ENCODE assay signal across 7 mouse cellular contexts in the genomic region with DNA sequence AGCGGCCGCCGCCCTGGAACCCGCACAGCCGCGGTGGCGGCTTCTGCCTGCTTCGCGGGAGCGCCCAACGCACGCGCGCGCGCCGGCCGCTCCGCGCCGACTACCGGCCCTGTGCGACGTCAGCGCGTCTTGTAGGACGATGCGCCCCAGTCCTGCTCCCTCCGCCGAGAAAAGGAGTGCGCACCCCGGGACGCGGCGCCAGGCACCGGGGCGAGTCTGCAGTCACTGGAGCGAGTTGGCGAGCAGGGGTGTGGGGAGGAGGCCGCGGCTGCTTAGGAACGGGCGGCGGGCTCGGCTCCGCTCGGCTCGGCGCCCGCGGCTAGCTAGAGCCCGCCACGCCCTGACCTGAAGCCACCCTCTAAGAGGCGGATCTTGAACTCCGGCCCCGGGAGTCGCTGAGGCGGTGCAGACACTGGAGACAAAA. TPM values are rescaled to one million over a fixed set of nuclear protein-coding genes. Genes with fewer than 3 reads are reported as not detected.
DNase-seq lines count a peak whose midpoint lies in the region; ATAC-seq and TF ChIP-seq lines count a peak whose summit lies in the region.

Gene Ulk2 (minus strand): TSS at position 86 of the 424 bp plus-strand sequence.

- peaks cover 3% of the 10 kb centered on the region; the same call in 1 of the 2 replicates for H3K36me3 ChIP-seq in embryonic facial prominence, embryonic 10.5 days (replicated peaks)
- H3K36me3 ChIP-seq in limb, embryonic 10.5 days = peaks cover 4% of the 10 kb centered on the region; the same call in 1 of the 2 replicates
- H3K36me3 ChIP-seq in midbrain, embryonic 13.5 days = 0 out of 2 replicates have a peak, but pooled peaks cover 3% of the 10 kb centered on the region
- H3K36me3 ChIP-seq in spleen, adult 2 months (ENCODE audit: control insufficient read depth, insufficient read depth, low read length) = no peaks in the 10 kb centered on the region

- WGBS in embryonic facial prominence, embryonic 10.5 days = under 1% methylated on average over 58 of the region's 58 CpGs
- WGBS in limb, embryonic 10.5 days = under 1% methylated on average over 58 of the region's 58 CpGs
- WGBS in midbrain, embryonic 13.5 days = under 1% methylated on average over 49 of the region's 58 CpGs
- under 1% methylated on average over 58 of the region's 58 CpGs for WGBS in spleen, adult 2 months

- peak within 1 kb of the TSS; percentile 96 for H3K27ac ChIP-seq in embryonic facial prominence, embryonic 10.5 days (replicated peaks)
- H3K27ac ChIP-seq in limb, embryonic 10.5 days = peak within 1 kb of the TSS; percentile 97
- H3K27ac ChIP-seq in midbrain, embryonic 13.5 days = peak within 1 kb of the TSS; percentile 95
- H3K27ac ChIP-seq in spleen, adult 2 months (ENCODE audit: insufficient read depth, low read length) = peak within 1 kb of the TSS; percentile 92

- peak; percentile 94 for DNase-seq in adrenal gland, postnatal 14 days
- DNase-seq in embryonic facial prominence, embryonic 10.5 days (ENCODE audit: low spot score) = peak; percentile 91
- DNase-seq in kidney, adult 11 months = peak; percentile 89
- DNase-seq in limb, embryonic 10.5 days (ENCODE audit: low spot score) = peak; percentile 90
- peak; percentile 77 to 78 for DNase-seq in spleen, adult 2 months (ENCODE audit: low read depth in 1 of 2, low spot score in 2 of 2)

- H3K4me3 ChIP-seq in embryonic facial prominence, embryonic 10.5 days = peak within 1 kb of the TSS; percentile 97
- H3K4me3 ChIP-seq in limb, embryonic 10.5 days = peak within 1 kb of the TSS; percentile 95
- peak within 1 kb of the TSS; percentile 86 for H3K4me3 ChIP-seq in midbrain, embryonic 13.5 days (replicated peaks)
- H3K4me3 ChIP-seq in spleen, adult 2 months (ENCODE audit: extremely low read depth, insufficient read depth, insufficient read length) = peak within 1 kb of the TSS; percentile 96

- peak within 1 kb of the TSS; percentile 99 for H3K9ac ChIP-seq in midbrain, embryonic 13.5 days (replicated peaks)

- H3K4me1 ChIP-seq in embryonic facial prominence, embryonic 10.5 days = peaks cover 21% of the 10 kb centered on the region
- H3K4me1 ChIP-seq in limb, embryonic 10.5 days = peaks cover 19% of the 10 kb centered on the region
- peaks cover 21% of the 10 kb centered on the region for H3K4me1 ChIP-seq in midbrain, embryonic 13.5 days (replicated peaks)
- H3K4me1 ChIP-seq in spleen, adult 2 months (ENCODE audit: control insufficient read depth, insufficient read depth, insufficient read length) = no peaks in the 10 kb centered on the region; the same call in 1 of the 2 replicates

- H3K4me2 ChIP-seq in midbrain, embryonic 13.5 days (replicated peaks) = peak within 1 kb of the TSS; percentile 75

- no peaks in the 10 kb centered on the region for H3K27me3 ChIP-seq in embryonic facial prominence, embryonic 10.5 days (replicated peaks; ENCODE audit: low read depth, poor library complexity, severe bottlenecking)
- no peaks in the 10 kb centered on the region for H3K27me3 ChIP-seq in limb, embryonic 10.5 days (ENCODE audit: low read depth, poor library complexity, severe bottlenecking)
- no peaks in the 10 kb centered on the region for H3K27me3 ChIP-seq in midbrain, embryonic 13.5 days
- H3K27me3 ChIP-seq in spleen, adult 2 months (ENCODE audit: control insufficient read depth, insufficient read depth, low read length) = no peaks in the 10 kb centered on the region

- TF ChIP-seq POLR2A in spleen, adult 2 months (IDR thresholded peaks at IDR 0.05; ENCODE audit: low read depth, low read length) = peak; percentile 100

- peak; percentile 70 for ATAC-seq in granulocyte monocyte progenitor cell, adult 5-6 weeks (replicated peaks; ENCODE audit: poor library complexity, severe bottlenecking)
- peak; percentile 88 for ATAC-seq in midbrain, embryonic 13.5 days

- H3K9me3 ChIP-seq in embryonic facial prominence, embryonic 10.5 days = no peaks in the 10 kb centered on the region
- no peaks in the 10 kb centered on the region for H3K9me3 ChIP-seq in limb, embryonic 10.5 days (replicated peaks)
- no peaks in the 10 kb centered on the region for H3K9me3 ChIP-seq in midbrain, embryonic 13.5 days

- no peak for TF ChIP-seq CTCF in spleen, adult 2 months (IDR thresholded peaks at IDR 0.05; ENCODE audit: extremely low read depth, insufficient read depth, insufficient read length, insufficient replicate concordance)

RNA-seq across cellular contexts. Expression of gene Ulk2, which starts in this region (rescaled TPM):
- total RNA-seq in adrenal gland, postnatal 14 days (2021) = 39.1 and 40.8 TPM in 2 replicates
- 11.5 and 12.6 TPM in 2 replicates for polyA plus RNA-seq in embryonic facial prominence, embryonic 10.5 days (2016; fragmentation: Nextera tagmentation; extraction: Ambion mirVana)
- total RNA-seq in granulocyte monocyte progenitor cell, adult 5-6 weeks (2014; fragmentation: Nextera tagmentation) = 13.0 and 20.0 TPM in 2 replicates
- 7.8 and 21.0 TPM in 2 replicates for total RNA-seq in granulocyte monocyte progenitor cell, adult 5-6 weeks (2017)
- 9.4 and 13.6 TPM in 2 replicates for polyA plus RNA-seq in limb, embryonic 10.5 days (2016; fragmentation: Nextera tagmentation; extraction: Ambion mirVana)
- polyA plus RNA-seq in midbrain, embryonic 13.5 days (2015; fragmentation: Nextera tagmentation; extraction: Ambion mirVana) = 35.5 and 37.1 TPM in 2 replicates
- 36.1 and 37.8 TPM in 2 replicates for polyA plus RNA-seq in spleen, adult 2 months (2012; rRNA removed)

Comparison
In these comparisons a context has a peak if more than half of its experiments do, and no peak if none do; other contexts are left out.
1. Peak in every context shown above with its lines: DNase-seq, ATAC-seq, H3K4me3 ChIP-seq and H3K27ac ChIP-seq.